Mouse (Mus musculus) forebrain, embryonic 15.5 days (tissue): ENCODE results near the gene Dhx32. TPM values are rescaled to one million over a fixed set of nuclear protein-coding genes. Genes with fewer than 3 reads are reported as not detected.

ENCODE experiments used
- ATAC-seq: fragments of 200-750 bp; cut with Nextera tagmentation; replicated peaks from 2 replicates; pipeline ENCODE4 v1.8.0; 2017; ENCODE audit warnings: mild to moderate bottlenecking, moderate TSS enrichment, moderate library complexity
- H3K27ac ChIP-seq: fragments of 300-500 bp; sonication (generic); replicated peaks from 2 replicates; pipeline ENCODE4 v1.5.1; 2015; ENCODE audit warnings: mild to moderate bottlenecking, inconsistent platforms
- H3K27me3 ChIP-seq: fragments of 300-500 bp; sonication (generic); 2 replicates; pipeline ENCODE4 v1.6.1; 2015; ENCODE audit warnings: inconsistent platforms
- H3K36me3 ChIP-seq: fragments of 300-500 bp; sonication (generic); 2 replicates; pipeline ENCODE4 v1.6.1; 2015; ENCODE audit warnings: mild to moderate bottlenecking, inconsistent platforms
- H3K4me1 ChIP-seq: fragments of 300-500 bp; sonication (generic); 2 replicates; pipeline ENCODE4 v1.6.1; 2015; ENCODE audit warnings: inconsistent platforms
- H3K4me2 ChIP-seq: fragments of 300-500 bp; sonication (generic); replicated peaks from 2 replicates; pipeline ENCODE4 v1.6.1; 2015; ENCODE audit warnings: mild to moderate bottlenecking, inconsistent platforms
- H3K4me3 ChIP-seq: fragments of 300-500 bp; sonication (generic); 2 replicates; pipeline ENCODE4 v1.5.1; 2015; ENCODE audit warnings: mild to moderate bottlenecking, inconsistent platforms
- H3K9ac ChIP-seq: fragments of 300-500 bp; sonication (generic); replicated peaks from 2 replicates; pipeline ENCODE4 v1.6.1; 2015; ENCODE audit warnings: mild to moderate bottlenecking, inconsistent platforms
- H3K9me3 ChIP-seq: fragments of 300-500 bp; sonication (generic); 2 replicates; pipeline ENCODE4 v1.6.1; 2016; ENCODE audit warnings: inconsistent platforms
- WGBS: fragments of 180-500 bp; shearing (Covaris S2); methylation state at CpG from one replicate; pipeline ENCODE4 v1.1.7; 2015; ENCODE audit warnings: mixed read lengths; 5-methylcytosine and 5-hydroxymethylcytosine counted together
- polyA plus RNA-seq: library from polyadenylated mRNA; unstranded; fragments of >200 nt; fragmentation: Nextera tagmentation; extraction: Ambion mirVana; gene quantifications from 2 replicates; pipeline ENCODE4 v1.2.1, GENCODE M21; 2015

Gene Dhx32
- polyA plus RNA-seq, 1 experiment from 2014 or later: 50.3 TPM

DNA sequence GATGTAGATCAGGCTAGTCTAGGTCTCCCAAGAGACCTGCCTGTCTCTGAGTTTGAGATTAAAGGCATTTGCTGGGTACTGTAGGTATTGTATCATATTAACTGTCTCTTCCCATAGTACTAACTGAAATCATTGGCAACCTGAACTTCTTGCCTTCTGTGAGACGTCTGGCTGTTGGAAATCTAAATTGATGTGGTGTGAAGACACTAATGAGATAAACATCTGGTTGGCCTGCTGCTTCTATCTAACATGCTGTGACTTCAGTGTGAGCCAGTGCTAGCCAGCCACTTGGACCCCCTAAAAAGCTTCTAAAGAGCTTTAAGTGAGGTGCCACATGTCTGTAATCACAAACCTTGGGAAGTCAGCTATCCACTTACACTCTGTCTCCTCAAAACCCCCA lies 10.2 kb upstream of the Dhx32 start:
- H3K4me3 ChIP-seq: no peak overlapping the region
- peaks cover 14% of the 10 kb centered on the region for H3K4me1 ChIP-seq
- H3K9me3 ChIP-seq: no peaks in the 10 kb centered on the region
- no peak overlapping the region for H3K27ac ChIP-seq
- no peak for ATAC-seq
- WGBS: 52% methylated on average over 1 of the region's 1 CpGs
- H3K9ac ChIP-seq: no peak overlapping the region
- no peak overlapping the region for H3K4me2 ChIP-seq
- H3K36me3 ChIP-seq: no peaks in the 10 kb centered on the region
- no peaks in the 10 kb centered on the region for H3K27me3 ChIP-seq

DNA sequence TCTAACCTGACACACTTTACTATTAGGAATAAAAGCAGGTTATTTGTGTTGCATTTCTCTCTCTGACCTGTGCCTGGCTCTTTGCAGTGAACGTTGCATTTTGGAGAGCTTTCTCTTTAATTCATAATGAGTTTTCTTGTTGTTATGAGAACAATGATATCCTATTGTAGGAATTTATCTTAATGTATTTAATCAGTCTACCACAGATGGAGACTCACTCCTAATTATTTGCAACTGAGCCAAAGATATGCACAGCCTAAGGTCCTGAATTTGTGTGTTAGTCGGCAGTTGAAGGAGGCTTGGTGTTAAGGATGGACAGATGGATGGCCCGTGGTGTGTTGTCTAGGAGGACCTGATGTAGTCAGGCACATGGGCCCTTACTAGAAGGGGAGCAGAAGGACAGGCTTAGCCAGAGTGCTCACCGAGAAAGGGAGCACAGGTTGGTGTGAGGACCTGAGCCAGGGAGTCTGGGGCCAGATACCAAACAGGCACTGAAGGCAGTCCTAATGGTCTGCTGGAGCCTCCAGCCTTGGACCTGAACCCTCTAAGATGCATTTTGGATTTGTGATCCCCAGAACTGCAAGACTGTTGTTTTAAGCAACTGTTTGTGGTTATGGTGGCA lies 8.2 kb upstream of the Dhx32 start:
- no peak overlapping the region for H3K4me3 ChIP-seq
- no peak for ATAC-seq
- no peaks in the 10 kb centered on the region for H3K27me3 ChIP-seq
- WGBS: 71% methylated on average over 4 of the region's 4 CpGs
- H3K36me3 ChIP-seq: no peaks in the 10 kb centered on the region
- H3K27ac ChIP-seq: no peak overlapping the region
- no peaks in the 10 kb centered on the region for H3K9me3 ChIP-seq
- H3K9ac ChIP-seq: no peak overlapping the region
- no peak overlapping the region for H3K4me2 ChIP-seq
- peaks cover 14% of the 10 kb centered on the region for H3K4me1 ChIP-seq

GRCm38 (mm10) chr7:133790171-133790570 lies 7.6 kb upstream of the Dhx32 start:
- peaks cover 14% of the 10 kb centered on the region for H3K4me1 ChIP-seq
- H3K27me3 ChIP-seq: no peaks in the 10 kb centered on the region
- H3K4me2 ChIP-seq: no peak overlapping the region
- no peak overlapping the region for H3K4me3 ChIP-seq
- ATAC-seq: no peak
- no peak overlapping the region for H3K9ac ChIP-seq
- H3K9me3 ChIP-seq: no peaks in the 10 kb centered on the region
- no peak overlapping the region for H3K27ac ChIP-seq
- H3K36me3 ChIP-seq: no peaks in the 10 kb centered on the region
- 81% methylated on average over 4 of the region's 4 CpGs for WGBS

GRCm38 (mm10) chr7:133788147-133788546 lies 5.6 kb upstream of the Dhx32 start:
- WGBS: 86% methylated on average over 3 of the region's 3 CpGs
- H3K9ac ChIP-seq: no peak overlapping the region

GRCm38 (mm10) chr7:133787571-133787970 lies 5.0 kb upstream of the Dhx32 start:
- H3K9ac ChIP-seq: no peak overlapping the region
- no peak overlapping the region for H3K4me2 ChIP-seq
- no peaks in the 10 kb centered on the region for H3K36me3 ChIP-seq
- WGBS: 89% methylated on average over 6 of the region's 6 CpGs
- peaks cover 1% of the 10 kb centered on the region; the same call in 1 of the 2 replicates for H3K4me1 ChIP-seq
- no peaks in the 10 kb centered on the region for H3K9me3 ChIP-seq
- H3K4me3 ChIP-seq: no peak overlapping the region
- no peak for ATAC-seq
- no peaks in the 10 kb centered on the region for H3K27me3 ChIP-seq
- H3K27ac ChIP-seq: no peak overlapping the region

More at GRCm38 (mm10) chr7:133788147-133788546, 5.6 kb upstream of the Dhx32 start:
- Histone ChIP-seq H3K4me3 (no peak overlapping the region), H3K27ac (no peak overlapping the region), H3K27me3 (no peaks in the 10 kb centered on the region), H3K9me3 (no peaks in the 10 kb centered on the region), H3K36me3 (no peaks in the 10 kb centered on the region), H3K4me1 (peaks cover 6% of the 10 kb centered on the region; the same call in 1 of the 2 replicates), H3K4me2 (no peak overlapping the region)
- ATAC-seq: no peak

DNA sequence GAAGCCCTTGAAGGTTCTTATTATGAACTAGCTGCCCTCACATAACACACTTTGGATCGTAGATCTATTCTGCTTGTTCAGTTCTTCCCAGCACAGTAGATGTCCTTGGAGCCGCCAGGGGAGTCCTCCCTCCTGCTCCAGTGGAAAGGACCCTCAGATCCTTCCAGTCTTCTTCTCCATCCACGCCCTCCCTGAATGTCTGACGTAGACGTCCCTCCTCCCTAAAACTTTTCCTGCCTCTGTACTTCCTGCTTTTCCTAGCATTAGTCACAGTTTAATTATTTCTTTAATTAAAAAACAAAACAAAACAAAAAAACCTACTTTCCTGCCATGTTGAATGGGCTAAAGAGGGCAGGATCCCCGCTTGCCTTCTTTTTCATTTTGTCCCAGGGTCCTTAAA lies 535 bp downstream of the Dhx32 start:
- H3K4me3 ChIP-seq: no peak overlapping the region
- no peak overlapping the region for H3K27ac ChIP-seq
- H3K9me3 ChIP-seq: no peaks in the 10 kb centered on the region
- no peak overlapping the region for H3K4me2 ChIP-seq
- ATAC-seq: no peak
- WGBS: 70% methylated on average over 6 of the region's 6 CpGs
- no peaks in the 10 kb centered on the region for H3K36me3 ChIP-seq
- H3K9ac ChIP-seq: no peak overlapping the region
- no peaks in the 10 kb centered on the region for H3K4me1 ChIP-seq
- H3K27me3 ChIP-seq: no peaks in the 10 kb centered on the region

GRCm38 (mm10) chr7:133781583-133781982 lies 943 bp downstream of the Dhx32 start:
- 80% methylated on average over 6 of the region's 6 CpGs for WGBS
- no peak overlapping the region for H3K4me3 ChIP-seq
- H3K27me3 ChIP-seq: no peaks in the 10 kb centered on the region

DNA sequence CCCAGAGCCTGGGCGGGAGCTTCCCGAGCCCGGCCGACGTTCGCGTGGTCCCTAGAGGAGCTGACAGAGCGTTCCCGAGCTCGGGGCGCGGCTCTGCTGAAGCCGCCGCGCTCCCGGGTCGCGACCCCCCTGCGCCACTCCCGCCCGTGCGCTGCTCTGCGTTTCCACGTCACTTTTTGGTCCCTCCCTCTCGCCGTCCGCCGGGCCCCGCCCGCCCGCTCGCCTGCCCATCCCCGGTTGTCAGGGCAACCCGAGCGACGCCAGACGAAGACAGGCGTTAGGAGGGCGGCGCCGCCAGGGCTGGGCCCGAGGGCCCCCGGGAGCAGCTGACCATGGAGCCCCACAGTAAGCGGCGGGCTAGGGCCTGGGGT lies 5.9 kb downstream of the Dhx32 start, which contains the start of gene Fank1:
Fank1 (plus strand) TSS at position 236 of the 371 bp plus-strand sequence.
- Histone ChIP-seq H3K4me3 (peak within 1 kb of the TSS; percentile 74), H3K4me2 (peak within 1 kb of the TSS; percentile 74), H3K27ac (0 out of 2 replicates have a peak within 1 kb of the TSS, but pooled peaks have one; percentile 4), H3K9ac (peak within 1 kb of the TSS; percentile 72), H3K27me3 (no peaks in the 10 kb centered on the region), H3K36me3 (no peaks in the 10 kb centered on the region), H3K4me1 (peaks cover 18% of the 10 kb centered on the region), H3K9me3 (no peaks in the 10 kb centered on the region)
- peak; percentile 97 for ATAC-seq
- 0% methylated on average over 42 of the region's 45 CpGs for WGBS

More at GRCm38 (mm10) chr7:133781583-133781982, 943 bp downstream of the Dhx32 start:
- no peak overlapping the region for H3K27ac ChIP-seq
- H3K4me2 ChIP-seq: no peak overlapping the region
- no peaks in the 10 kb centered on the region for H3K4me1 ChIP-seq
- H3K36me3 ChIP-seq: no peaks in the 10 kb centered on the region
- H3K9me3 ChIP-seq: no peaks in the 10 kb centered on the region
- no peak overlapping the region for H3K9ac ChIP-seq
- no peak for ATAC-seq

DNA sequence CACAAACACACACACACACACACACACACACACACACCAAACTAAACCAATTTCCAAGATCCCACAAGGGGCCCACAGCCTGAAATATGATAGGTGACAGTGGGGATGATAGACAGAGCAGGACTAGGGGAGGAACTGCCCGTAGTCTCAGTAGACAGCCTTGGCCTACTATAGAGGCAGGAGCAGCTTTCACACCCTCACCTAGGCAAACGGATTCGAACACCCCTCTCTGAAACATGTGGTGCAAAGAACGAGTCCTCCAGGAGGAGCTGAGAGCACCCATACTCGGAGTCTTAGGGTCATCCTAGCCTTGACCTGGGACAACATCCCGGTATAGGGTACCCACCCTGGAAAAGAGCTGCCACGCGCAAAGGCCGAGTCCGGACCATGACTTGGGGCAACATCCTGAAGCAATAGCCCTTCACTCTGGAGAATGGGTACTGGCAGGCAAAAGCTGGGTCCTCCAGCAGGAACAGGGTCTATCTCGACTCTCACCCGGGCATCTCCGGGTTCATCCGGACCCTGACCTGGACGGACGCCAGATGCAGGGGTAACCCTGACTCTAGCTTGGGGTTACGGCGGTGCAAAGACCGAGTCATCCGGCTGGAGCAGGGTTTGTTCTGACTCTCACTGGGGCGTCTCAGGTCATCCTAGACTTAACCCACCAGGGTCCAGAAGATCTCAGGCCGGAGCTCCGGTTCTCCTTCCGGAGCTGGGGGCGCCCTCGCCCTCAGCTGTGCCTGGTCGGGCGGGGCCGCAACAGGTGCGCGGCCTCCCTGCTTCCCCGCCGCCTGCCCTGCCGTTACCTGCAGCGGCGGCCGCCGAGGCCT lies 6.5 kb downstream of the Dhx32 start:
- peak overlapping the region; percentile 74 for H3K4me3 ChIP-seq
- H3K9me3 ChIP-seq: no peaks in the 10 kb centered on the region
- H3K9ac ChIP-seq: peak overlapping the region; percentile 72
- H3K4me1 ChIP-seq: peaks cover 18% of the 10 kb centered on the region
- WGBS: 2% methylated on average over 32 of the region's 38 CpGs
- peak; percentile 68 for ATAC-seq
- H3K27ac ChIP-seq: no peak overlapping the region
- no peaks in the 10 kb centered on the region for H3K36me3 ChIP-seq
- H3K4me2 ChIP-seq: peak overlapping the region; percentile 74
- no peaks in the 10 kb centered on the region for H3K27me3 ChIP-seq

DNA sequence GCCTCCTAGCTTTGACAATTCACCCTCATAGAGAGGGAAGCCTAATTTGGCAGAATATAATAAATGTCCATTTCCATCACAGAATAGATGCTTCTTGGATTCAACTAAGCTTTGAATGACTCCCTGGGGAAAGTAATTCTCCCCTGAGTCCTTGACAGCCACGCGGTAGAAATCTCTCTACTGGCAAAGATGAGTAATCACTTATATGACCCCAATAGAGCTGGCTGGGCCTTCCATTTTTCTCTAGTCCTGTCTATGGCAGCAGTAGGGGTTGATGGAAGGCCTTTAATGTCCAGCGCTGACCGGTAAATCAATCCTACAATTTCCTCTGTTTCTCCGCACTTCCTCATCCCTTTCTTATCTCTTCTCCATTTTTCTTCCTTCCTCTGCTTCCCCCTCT lies 7.3 kb downstream of the Dhx32 start:
- Histone ChIP-seq H3K36me3 (no peaks in the 10 kb centered on the region), H3K27me3 (no peaks in the 10 kb centered on the region), H3K9ac (0 out of 2 replicates have a peak overlapping the region, but pooled peaks have one; percentile 16), H3K27ac (no peak overlapping the region), H3K4me1 (peaks cover 18% of the 10 kb centered on the region), H3K9me3 (no peaks in the 10 kb centered on the region), H3K4me3 (peak overlapping the region; percentile 74), H3K4me2 (peak overlapping the region; percentile 74)
- 67% methylated on average over 5 of the region's 5 CpGs for WGBS
- ATAC-seq: no peak

DNA sequence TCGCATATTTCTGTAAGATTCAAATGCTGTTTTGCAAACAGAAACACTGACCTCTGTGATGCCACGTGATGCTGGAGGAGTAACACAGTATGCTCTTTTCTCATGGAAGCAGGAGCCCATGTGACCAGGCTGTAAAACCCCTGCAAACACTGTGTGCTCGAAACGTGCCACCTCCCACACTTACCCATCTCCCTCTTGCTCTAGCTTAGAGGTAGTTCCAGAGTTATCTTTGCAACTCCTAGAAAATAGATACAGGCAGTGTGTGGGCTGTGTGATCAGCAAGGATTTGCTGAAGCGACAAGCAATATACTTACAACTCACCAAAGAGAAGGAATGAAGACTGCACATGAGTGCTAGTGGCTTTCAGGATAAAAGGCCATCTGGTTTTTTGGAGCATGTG lies 14.0 kb downstream of the Dhx32 start:
- WGBS: 68% methylated on average over 5 of the region's 5 CpGs
- Histone ChIP-seq H3K27ac (peak overlapping the region; percentile 79), H3K9me3 (no peaks in the 10 kb centered on the region), H3K4me2 (no peak overlapping the region), H3K4me3 (no peak overlapping the region), H3K9ac (no peak overlapping the region), H3K36me3 (no peaks in the 10 kb centered on the region), H3K4me1 (peaks cover 43% of the 10 kb centered on the region), H3K27me3 (no peaks in the 10 kb centered on the region)
- no peak for ATAC-seq

DNA sequence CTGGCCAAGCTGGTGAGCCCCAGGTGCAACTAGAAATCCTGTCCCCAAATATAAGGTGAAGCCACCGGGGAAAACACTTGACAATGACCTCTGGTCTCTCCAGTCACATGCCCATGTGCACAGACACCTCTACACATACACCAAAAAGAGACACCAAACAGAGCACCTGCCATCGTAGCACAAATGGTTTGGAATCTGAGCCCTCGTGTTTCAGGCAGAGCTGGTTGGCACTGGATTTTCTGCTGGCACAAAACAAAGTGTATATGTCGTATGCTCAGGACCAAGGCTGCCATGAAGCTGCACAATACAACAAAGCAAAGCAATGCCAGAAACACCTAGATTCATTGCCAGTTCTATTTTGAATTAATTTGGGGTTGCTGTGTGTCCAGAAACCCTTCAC lies 14.5 kb downstream of the Dhx32 start:
- WGBS: 54% methylated on average over 4 of the region's 4 CpGs
- no peak overlapping the region for H3K9ac ChIP-seq
- H3K27ac ChIP-seq: peak overlapping the region; percentile 79

More for the DNA sequence above, 14.5 kb downstream of the Dhx32 start:
- peaks cover 43% of the 10 kb centered on the region for H3K4me1 ChIP-seq
- H3K4me3 ChIP-seq: no peak overlapping the region
- no peaks in the 10 kb centered on the region for H3K9me3 ChIP-seq
- H3K4me2 ChIP-seq: no peak overlapping the region
- no peak for ATAC-seq
- no peaks in the 10 kb centered on the region for H3K27me3 ChIP-seq
- no peaks in the 10 kb centered on the region for H3K36me3 ChIP-seq
